Mouse (Mus musculus): ENCODE results near the gene Gatad2b. TPM values are rescaled to one million over a fixed set of nuclear protein-coding genes. Genes with fewer than 3 reads are reported as not detected.

The Gatad2b gene
- polyA plus RNA-seq, 1 experiment from 2014 or later = 10.8 TPM

DNA sequence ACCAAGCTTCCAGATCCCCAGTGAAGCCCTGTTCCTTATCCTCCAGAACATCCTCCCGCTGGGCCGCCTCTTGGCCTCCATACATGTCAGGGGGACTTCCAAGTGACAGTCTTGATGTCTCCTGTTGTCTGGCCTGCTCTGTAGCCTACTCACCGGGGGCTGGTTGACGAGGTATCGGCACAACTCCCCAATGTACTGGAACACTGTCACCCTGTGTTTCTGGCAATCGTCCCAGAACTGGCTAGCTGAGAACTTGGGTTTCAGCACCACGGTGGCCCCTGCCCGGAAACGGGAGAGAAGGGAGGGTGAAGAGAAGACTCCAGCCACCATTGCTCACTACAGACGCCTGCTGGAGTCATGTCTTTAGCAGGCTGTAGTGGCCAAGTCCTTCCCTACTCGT lies 94.5 kb downstream of the Gatad2b start:
- no peak for ATAC-seq (ENCODE audit: insufficient read depth, low FRiP score, low read depth)
- Histone ChIP-seq H3K27ac (no peak overlapping the region), H3K4me1 (peaks cover 36% of the 10 kb centered on the region), H3K4me2 (peak overlapping the region; percentile 98; the same call in 1 of the 2 replicates), H3K4me3 (replicated peaks) (no peak overlapping the region), H3K36me3 (peaks cover 6% of the 10 kb centered on the region), H3K27me3 (replicated peaks) (no peaks in the 10 kb centered on the region), H3K9me3 (no peaks in the 10 kb centered on the region), H3K9ac (no peak overlapping the region)
- 57% methylated on average over 11 of the region's 11 CpGs for WGBS

GRCm38 (mm10) chr3:90388192-90388591 lies 95.2 kb downstream of the Gatad2b start:
- H3K4me1 ChIP-seq = peaks cover 36% of the 10 kb centered on the region
- H3K9ac ChIP-seq = 0 out of 2 replicates have a peak overlapping the region, but pooled peaks have one; percentile 58
- H3K9me3 ChIP-seq = no peaks in the 10 kb centered on the region
- peaks cover 13% of the 10 kb centered on the region for H3K36me3 ChIP-seq
- no peak overlapping the region for H3K27ac ChIP-seq
- H3K4me2 ChIP-seq = peak overlapping the region; percentile 98
- peak overlapping the region; percentile 67; the same call in 1 of the 2 replicates for H3K4me3 ChIP-seq (replicated peaks)
- ATAC-seq (ENCODE audit: insufficient read depth, low FRiP score, low read depth) = no peak
- H3K27me3 ChIP-seq (replicated peaks) = no peaks in the 10 kb centered on the region
- WGBS = 83% methylated on average over 4 of the region's 4 CpGs

GRCm38 (mm10) chr3:90388726-90389510 lies 95.9 kb downstream of the Gatad2b start:
- H3K4me2 ChIP-seq = peak overlapping the region; percentile 98
- no peaks in the 10 kb centered on the region for H3K9me3 ChIP-seq
- H3K9ac ChIP-seq = peak overlapping the region; percentile 58
- peak; percentile 63 for ATAC-seq (ENCODE audit: insufficient read depth, low FRiP score, low read depth)
- H3K4me3 ChIP-seq (replicated peaks) = peak overlapping the region; percentile 67
- H3K27ac ChIP-seq = peak overlapping the region; percentile 83
- H3K27me3 ChIP-seq (replicated peaks) = no peaks in the 10 kb centered on the region
- H3K4me1 ChIP-seq = peaks cover 36% of the 10 kb centered on the region
- 3% methylated on average over 53 of the region's 53 CpGs for WGBS
- H3K36me3 ChIP-seq = peaks cover 20% of the 10 kb centered on the region

DNA sequence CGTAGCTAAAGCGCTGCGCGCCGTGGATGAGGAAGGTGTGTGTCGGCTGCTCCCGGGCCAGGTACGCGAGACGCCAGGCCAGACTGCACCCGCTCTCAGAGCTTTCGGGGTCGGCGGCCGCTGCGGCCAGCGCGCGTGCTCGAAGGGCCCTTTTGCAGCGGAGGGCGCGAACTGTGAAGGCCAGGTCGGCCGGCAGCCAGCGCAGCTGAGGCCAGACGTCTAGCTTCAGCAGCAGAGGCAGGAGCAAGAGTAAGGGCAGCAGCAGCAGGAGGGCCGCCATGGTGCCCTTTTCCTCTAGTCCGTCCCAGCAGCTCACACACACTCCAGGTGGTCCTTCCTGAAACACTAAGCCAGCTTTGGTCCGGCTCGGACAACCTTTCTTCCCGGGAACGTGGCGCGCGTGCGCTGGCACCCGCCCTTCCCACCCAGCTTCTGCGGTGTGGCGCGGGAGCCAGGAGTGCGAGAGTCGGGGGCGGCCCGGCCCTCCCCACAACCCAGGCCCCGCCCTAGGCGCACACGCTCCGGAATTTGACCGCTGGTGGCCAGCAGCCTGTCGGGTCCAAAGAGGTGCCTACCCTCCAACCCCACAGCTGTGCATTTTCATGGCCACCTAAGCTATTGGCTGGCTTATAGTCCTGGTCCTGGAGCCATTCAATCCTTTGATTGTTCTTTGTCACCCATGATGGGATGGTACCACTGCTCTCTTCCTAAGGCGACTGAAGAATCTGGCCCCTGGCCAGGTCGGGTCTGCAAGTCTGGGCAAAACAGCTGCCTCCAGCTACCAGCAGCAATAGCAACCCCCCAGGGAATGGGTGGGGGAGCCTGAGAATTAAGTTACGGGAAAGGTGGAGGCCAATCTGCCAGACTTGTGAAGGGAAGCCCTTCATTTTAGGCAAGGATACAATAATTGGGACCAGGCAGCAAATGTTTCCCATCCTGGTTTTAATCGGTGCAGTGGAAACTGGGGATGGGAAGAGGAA lies 96.8 kb downstream of the Gatad2b start, which contains the start of gene Slc27a3:
TSS of gene Slc27a3 (minus strand) at position 428 of the 980 bp plus-strand sequence.
- no peaks in the 10 kb centered on the region for H3K27me3 ChIP-seq (replicated peaks)
- H3K36me3 ChIP-seq = peaks cover 29% of the 10 kb centered on the region
- H3K27ac ChIP-seq = peak within 1 kb of the TSS; percentile 83
- H3K4me1 ChIP-seq = peaks cover 35% of the 10 kb centered on the region
- peak within 1 kb of the TSS; percentile 67 for H3K4me3 ChIP-seq (replicated peaks)
- ATAC-seq (ENCODE audit: insufficient read depth, low FRiP score, low read depth) = peak; percentile 56
- H3K9ac ChIP-seq = peak within 1 kb of the TSS; percentile 58
- peak within 1 kb of the TSS; percentile 98 for H3K4me2 ChIP-seq
- no peaks in the 10 kb centered on the region for H3K9me3 ChIP-seq
- 1% methylated on average over 55 of the region's 55 CpGs for WGBS

GRCm38 (mm10) chr3:90391004-90391403 lies 98.0 kb downstream of the Gatad2b start:
- ATAC-seq (ENCODE audit: insufficient read depth, low FRiP score, low read depth) = no peak
- 58% methylated on average over 4 of the region's 4 CpGs for WGBS
- no peak overlapping the region for H3K4me2 ChIP-seq
- peaks cover 35% of the 10 kb centered on the region for H3K36me3 ChIP-seq
- peaks cover 30% of the 10 kb centered on the region for H3K4me1 ChIP-seq
- no peaks in the 10 kb centered on the region for H3K9me3 ChIP-seq
- H3K27ac ChIP-seq = peak overlapping the region; percentile 83
- H3K27me3 ChIP-seq (replicated peaks) = no peaks in the 10 kb centered on the region
- no peak overlapping the region for H3K4me3 ChIP-seq (replicated peaks)
- no peak overlapping the region for H3K9ac ChIP-seq

GRCm38 (mm10) chr3:90391941-90392340 lies 99.0 kb downstream of the Gatad2b start:
- Histone ChIP-seq H3K4me2 (no peak overlapping the region), H3K4me3 (replicated peaks) (no peak overlapping the region), H3K4me1 (peaks cover 30% of the 10 kb centered on the region), H3K27ac (no peak overlapping the region), H3K36me3 (peaks cover 43% of the 10 kb centered on the region), H3K9ac (no peak overlapping the region), H3K27me3 (replicated peaks) (no peaks in the 10 kb centered on the region), H3K9me3 (no peaks in the 10 kb centered on the region)
- no peak for ATAC-seq (ENCODE audit: insufficient read depth, low FRiP score, low read depth)
- WGBS = 88% methylated on average over 8 of the region's 8 CpGs

DNA sequence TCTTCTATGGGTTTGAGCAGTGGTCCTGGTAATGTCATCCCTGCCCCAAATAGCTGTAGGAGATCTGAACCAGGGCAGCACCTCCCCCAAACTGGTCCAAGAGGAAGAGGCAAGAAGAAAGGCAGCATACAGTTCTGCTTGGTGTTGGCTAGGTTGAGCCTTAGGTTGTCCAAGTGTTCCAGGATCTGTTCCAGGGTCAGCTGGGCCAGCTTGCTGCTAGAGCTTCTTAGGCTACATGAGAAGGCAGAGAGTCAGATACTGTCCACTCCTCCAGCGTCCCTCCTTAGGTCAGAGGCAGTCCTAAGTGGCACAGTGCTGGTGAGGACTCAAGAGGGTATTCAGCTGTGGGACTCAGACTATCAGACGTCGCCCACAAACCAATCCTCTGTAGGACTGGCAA lies 99.7 kb downstream of the Gatad2b start:
- 84% methylated on average over 3 of the region's 3 CpGs for WGBS
- no peaks in the 10 kb centered on the region for H3K27me3 ChIP-seq (replicated peaks)
- H3K27ac ChIP-seq = no peak overlapping the region
- no peak overlapping the region for H3K4me2 ChIP-seq
- H3K4me3 ChIP-seq (replicated peaks) = no peak overlapping the region
- H3K9me3 ChIP-seq = no peaks in the 10 kb centered on the region
- peaks cover 43% of the 10 kb centered on the region for H3K36me3 ChIP-seq
- ATAC-seq (ENCODE audit: insufficient read depth, low FRiP score, low read depth) = no peak
- no peak overlapping the region for H3K9ac ChIP-seq
- peaks cover 25% of the 10 kb centered on the region for H3K4me1 ChIP-seq

DNA sequence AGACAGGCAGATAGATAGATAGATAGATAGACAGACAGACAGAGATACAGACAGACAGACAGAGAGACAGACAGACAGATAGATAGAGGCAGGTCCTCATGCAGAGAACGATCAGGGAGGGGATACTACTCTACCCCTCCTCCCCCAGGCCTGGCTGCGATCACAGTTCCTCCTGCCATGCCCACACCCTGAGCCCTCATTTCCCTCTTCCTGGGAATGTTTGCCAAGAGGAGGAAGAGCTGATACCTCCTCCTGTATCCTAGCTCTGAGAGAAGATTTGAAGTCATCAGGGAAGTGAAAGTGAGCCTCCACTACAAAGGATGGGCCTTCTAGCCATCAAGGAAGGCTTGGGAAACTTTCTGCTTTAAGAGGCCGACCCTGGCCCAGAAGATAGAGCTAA lies 102.7 kb downstream of the Gatad2b start:
- Histone ChIP-seq H3K27me3 (replicated peaks) (no peaks in the 10 kb centered on the region), H3K4me1 (0 out of 2 replicates have a peak, but pooled peaks cover 2% of the 10 kb centered on the region), H3K4me2 (no peak overlapping the region), H3K27ac (no peak overlapping the region), H3K4me3 (replicated peaks) (no peak overlapping the region), H3K9ac (no peak overlapping the region), H3K36me3 (peaks cover 66% of the 10 kb centered on the region), H3K9me3 (no peaks in the 10 kb centered on the region)
- WGBS = 70% methylated on average over 3 of the region's 3 CpGs
- no peak for ATAC-seq (ENCODE audit: insufficient read depth, low FRiP score, low read depth)

DNA sequence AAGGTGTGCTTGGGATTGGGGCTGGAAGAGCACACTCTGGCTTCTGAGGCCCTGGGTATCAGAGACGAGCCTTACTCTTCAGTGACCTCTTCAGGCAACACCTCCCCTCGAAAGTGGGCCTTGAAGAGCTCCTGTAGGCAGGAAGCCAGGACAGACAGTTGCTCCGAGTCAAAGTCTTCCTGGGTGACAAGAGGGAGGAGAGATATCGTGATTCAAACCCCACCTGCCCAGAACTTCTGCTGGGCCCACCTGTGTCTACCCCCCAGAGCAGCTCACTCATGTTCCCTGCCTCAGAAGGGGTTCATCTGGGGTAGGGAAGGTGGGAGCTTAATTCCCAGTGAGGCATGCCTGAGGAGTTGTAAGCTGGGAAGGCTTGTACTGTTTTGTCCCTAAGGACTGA lies 108.0 kb downstream of the Gatad2b start:
- Histone ChIP-seq H3K27ac (no peak overlapping the region), H3K9ac (no peak overlapping the region), H3K4me1 (no peaks in the 10 kb centered on the region), H3K4me2 (no peak overlapping the region), H3K36me3 (peaks cover 66% of the 10 kb centered on the region), H3K27me3 (replicated peaks) (no peaks in the 10 kb centered on the region), H3K4me3 (replicated peaks) (no peak overlapping the region), H3K9me3 (no peaks in the 10 kb centered on the region)
- ATAC-seq (ENCODE audit: insufficient read depth, low FRiP score, low read depth) = no peak
- 66% methylated on average over 4 of the region's 4 CpGs for WGBS

- no peaks in the 10 kb centered on the region for H3K9me3 ChIP-seq
- WGBS = 87% methylated on average over 3 of the region's 3 CpGs
- H3K4me1 ChIP-seq = no peaks in the 10 kb centered on the region
- no peak overlapping the region for H3K4me3 ChIP-seq (replicated peaks)
- no peak overlapping the region for H3K4me2 ChIP-seq
- no peaks in the 10 kb centered on the region for H3K27me3 ChIP-seq (replicated peaks)
- H3K9ac ChIP-seq = no peak overlapping the region
- ATAC-seq (ENCODE audit: insufficient read depth, low FRiP score, low read depth) = no peak
- H3K36me3 ChIP-seq = peaks cover 72% of the 10 kb centered on the region
- H3K27ac ChIP-seq = no peak overlapping the region
Measured at GRCm38 (mm10) chr3:90404121-90404520, 111.1 kb downstream of the Gatad2b start.

GRCm38 (mm10) chr3:90404609-90405008 lies 111.6 kb downstream of the Gatad2b start:
- Histone ChIP-seq H3K9ac (no peak overlapping the region), H3K9me3 (no peaks in the 10 kb centered on the region), H3K27me3 (replicated peaks) (no peaks in the 10 kb centered on the region), H3K4me1 (no peaks in the 10 kb centered on the region), H3K27ac (no peak overlapping the region), H3K4me3 (replicated peaks) (no peak overlapping the region), H3K36me3 (peaks cover 72% of the 10 kb centered on the region), H3K4me2 (no peak overlapping the region)
- ATAC-seq (ENCODE audit: insufficient read depth, low FRiP score, low read depth) = no peak
- WGBS = 64% methylated on average over 4 of the region's 4 CpGs

GRCm38 (mm10) chr3:90406414-90406813 lies 113.4 kb downstream of the Gatad2b start:
- no peak for ATAC-seq (ENCODE audit: insufficient read depth, low FRiP score, low read depth)
- Histone ChIP-seq H3K4me2 (no peak overlapping the region), H3K27ac (no peak overlapping the region), H3K9ac (no peak overlapping the region), H3K4me1 (no peaks in the 10 kb centered on the region), H3K4me3 (replicated peaks) (no peak overlapping the region), H3K27me3 (replicated peaks) (no peaks in the 10 kb centered on the region), H3K36me3 (peaks cover 65% of the 10 kb centered on the region), H3K9me3 (no peaks in the 10 kb centered on the region)
- 88% methylated on average over 5 of the region's 5 CpGs for WGBS
